Mouse (Mus musculus) adrenal gland, postnatal 0 days (tissue): Measurements from ENCODE around the gene B3glct. TPM values are rescaled to one million over a fixed set of nuclear protein-coding genes. Genes with fewer than 3 reads are reported as not detected.

ENCODE experiments used
- polyA plus RNA-seq: library from polyadenylated mRNA; unstranded; fragments of >200 nt; fragmentation: Nextera tagmentation; extraction: Ambion mirVana; gene quantifications from 2 replicates; pipeline ENCODE4 v1.2.1, GENCODE M21; 2015

B3glct gene
- 8.5 and 12.0 TPM in 2 replicates for polyA plus RNA-seq

GRCm38 (mm10) chr5:149678100-149678989 lies at the start of gene B3glct:
Gene B3glct, plus strand, starts transcription at chr5:149678230.

GRCm38 (mm10) chr5:149636075-149636920 lies 41.7 kb upstream of the B3glct start, which contains the start of gene Hsph1:
Gene Hsph1, minus strand, starts transcription at chr5:149636376.

Other genes with a start within 250 kb of the B3glct start
- gene Tex26, start 238.6 kb upstream of the B3glct start, polyA plus RNA-seq, result 0.50 and 0.76 TPM in 2 replicates
- 0.14 TPM in 1 of 2 replicates, not detected in the other for gene Wdr95, start 149.6 kb upstream of the B3glct start, polyA plus RNA-seq
- gene Hsph1, start 41.9 kb upstream of the B3glct start, polyA plus RNA-seq, result 12.8 and 18.1 TPM in 2 replicates